Mouse (Mus musculus) hindbrain, embryonic 15.5 days (tissue): ENCODE results near the gene Pou6f2. TPM values are rescaled to one million over a fixed set of nuclear protein-coding genes. Genes with fewer than 3 reads are reported as not detected.

Experiments
- ATAC-seq: fragments of 200-750 bp; cut with Nextera tagmentation; 2 replicates; pipeline ENCODE4 v1.8.0; 2017; ENCODE audit warnings: low read depth, moderate number of reproducible peaks, moderate TSS enrichment; ENCODE audit not compliant: low FRiP score
- H3K27ac ChIP-seq: fragments of 300-500 bp; sonication (generic); replicated peaks from 2 replicates; pipeline ENCODE4 v1.5.1; 2015; ENCODE audit warnings: mild to moderate bottlenecking, inconsistent platforms
- H3K27me3 ChIP-seq: fragments of 300-500 bp; sonication (generic); 2 replicates; pipeline ENCODE4 v1.6.1; 2015; ENCODE audit warnings: control low read depth, inconsistent platforms
- H3K36me3 ChIP-seq: fragments of 300-500 bp; sonication (generic); 2 replicates; pipeline ENCODE4 v1.6.1; 2015; ENCODE audit warnings: control low read depth, inconsistent platforms
- H3K4me1 ChIP-seq: fragments of 300-500 bp; sonication (generic); replicated peaks from 2 replicates; pipeline ENCODE4 v1.6.1; 2015; ENCODE audit warnings: control low read depth, inconsistent platforms
- H3K4me2 ChIP-seq: fragments of 300-500 bp; sonication (generic); 2 replicates; pipeline ENCODE4 v1.6.1; 2015; ENCODE audit warnings: moderate library complexity, mild to moderate bottlenecking, inconsistent platforms
- H3K4me3 ChIP-seq: fragments of 300-500 bp; sonication (generic); 2 replicates; pipeline ENCODE4 v1.5.1; 2015; ENCODE audit warnings: mild to moderate bottlenecking, inconsistent platforms
- H3K9ac ChIP-seq: fragments of 300-500 bp; sonication (generic); 2 replicates; pipeline ENCODE4 v1.6.1; 2015; ENCODE audit warnings: inconsistent platforms
- H3K9me3 ChIP-seq: fragments of 300-500 bp; sonication (generic); 2 replicates; pipeline ENCODE4 v1.6.1; 2016; ENCODE audit warnings: control low read depth, inconsistent platforms
- WGBS: fragments of 180-500 bp; shearing (Covaris S2); methylation state at CpG from one replicate; pipeline ENCODE4 v1.1.7; 2015; 5-methylcytosine and 5-hydroxymethylcytosine counted together
- polyA plus RNA-seq: library from polyadenylated mRNA; unstranded; fragments of >200 nt; fragmentation: Nextera tagmentation; extraction: Ambion mirVana; gene quantifications from 2 replicates; pipeline ENCODE4 v1.2.1, GENCODE M21; 2015

The Pou6f2 gene
- polyA plus RNA-seq, 1 experiment from 2014 or later = 14.0 TPM

DNA sequence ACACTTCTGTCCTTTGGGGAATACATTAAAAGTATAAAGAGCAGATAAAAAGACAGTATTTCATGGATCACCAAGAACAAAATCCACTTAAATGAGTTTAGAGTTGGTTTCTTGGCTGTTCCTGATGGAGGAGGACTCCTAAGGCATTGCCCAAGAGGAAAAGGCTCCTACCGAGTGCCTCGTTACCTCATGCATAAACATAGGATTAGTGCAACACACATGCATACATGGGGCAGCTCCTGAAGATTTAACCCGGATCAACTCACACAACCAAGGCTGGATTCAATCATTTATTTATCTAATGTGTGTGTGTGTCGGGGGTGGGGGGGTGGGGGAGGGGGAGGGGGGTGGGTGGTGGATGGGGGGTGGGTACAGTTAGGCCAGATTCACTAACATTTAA, 269.4 kb downstream of the Pou6f2 start:
- ATAC-seq = no peak
- Histone ChIP-seq H3K4me3 (no peak overlapping the region), H3K9ac (no peak overlapping the region), H3K36me3 (no peaks in the 10 kb centered on the region), H3K4me1 (peaks cover 5% of the 10 kb centered on the region; the same call in 1 of the 2 replicates), H3K4me2 (no peak overlapping the region), H3K9me3 (no peaks in the 10 kb centered on the region), H3K27ac (no peak overlapping the region), H3K27me3 (no peaks in the 10 kb centered on the region)
- WGBS = 44% methylated on average over 4 of the region's 4 CpGs

- no peak overlapping the region for H3K27ac ChIP-seq
- WGBS = 52% methylated on average over 2 of the region's 2 CpGs
Observed at GRCm38 (mm10) chr13:18126111-18126510, 271.4 kb downstream of the Pou6f2 start.

DNA sequence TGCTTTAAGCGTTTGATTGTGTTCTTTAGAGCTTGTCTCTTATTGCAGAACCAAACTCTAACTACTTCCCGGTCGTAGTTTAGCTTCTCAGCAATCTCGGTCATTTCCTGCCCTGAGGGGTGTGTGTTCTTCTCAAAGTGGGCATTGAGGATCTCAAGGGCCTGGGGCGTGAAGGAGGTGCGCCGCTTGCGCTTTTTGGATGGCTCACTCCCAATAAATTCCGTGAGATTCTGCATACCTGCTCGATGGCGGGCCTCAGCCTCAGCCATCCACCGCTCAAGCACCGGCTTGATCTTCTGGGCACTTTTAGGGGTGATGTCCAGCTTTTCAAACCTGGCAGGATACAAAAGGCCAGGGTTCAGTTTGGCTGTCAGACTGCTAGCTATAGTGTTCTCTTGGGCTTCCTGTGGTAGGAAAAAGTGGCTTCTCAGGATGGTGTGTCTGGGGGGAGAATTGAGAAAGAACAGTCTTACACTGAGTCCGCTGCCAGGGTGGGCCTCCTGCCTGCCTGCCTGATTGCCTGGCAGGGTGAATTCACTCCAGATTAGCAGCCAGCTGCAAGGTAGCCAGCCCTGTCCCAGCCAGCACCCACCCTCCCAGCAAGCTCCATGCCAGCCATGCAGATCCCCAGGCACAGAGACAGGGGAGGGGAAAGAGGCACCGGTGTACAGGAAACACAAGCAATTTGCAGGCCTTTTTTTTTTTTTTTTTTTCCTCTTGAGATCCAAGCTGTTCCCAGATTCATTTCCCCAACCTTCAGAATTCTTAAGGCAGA, 272.1 kb downstream of the Pou6f2 start:
- H3K9ac ChIP-seq = no peak overlapping the region
- WGBS = 75% methylated on average over 15 of the region's 15 CpGs
- no peak overlapping the region for H3K27ac ChIP-seq
- ATAC-seq = peak; percentile 49
- no peak overlapping the region for H3K4me3 ChIP-seq
- no peak overlapping the region for H3K4me2 ChIP-seq
- peaks cover 5% of the 10 kb centered on the region; the same call in 1 of the 2 replicates for H3K4me1 ChIP-seq
- H3K36me3 ChIP-seq = no peaks in the 10 kb centered on the region
- H3K27me3 ChIP-seq = no peaks in the 10 kb centered on the region
- H3K9me3 ChIP-seq = no peaks in the 10 kb centered on the region

More at GRCm38 (mm10) chr13:18126111-18126510, 271.4 kb downstream of the Pou6f2 start:
- no peak for ATAC-seq
- Histone ChIP-seq H3K4me3 (no peak overlapping the region), H3K36me3 (no peaks in the 10 kb centered on the region), H3K9me3 (no peaks in the 10 kb centered on the region), H3K27me3 (no peaks in the 10 kb centered on the region), H3K4me2 (no peak overlapping the region), H3K9ac (no peak overlapping the region), H3K4me1 (peaks cover 5% of the 10 kb centered on the region; the same call in 1 of the 2 replicates)

DNA sequence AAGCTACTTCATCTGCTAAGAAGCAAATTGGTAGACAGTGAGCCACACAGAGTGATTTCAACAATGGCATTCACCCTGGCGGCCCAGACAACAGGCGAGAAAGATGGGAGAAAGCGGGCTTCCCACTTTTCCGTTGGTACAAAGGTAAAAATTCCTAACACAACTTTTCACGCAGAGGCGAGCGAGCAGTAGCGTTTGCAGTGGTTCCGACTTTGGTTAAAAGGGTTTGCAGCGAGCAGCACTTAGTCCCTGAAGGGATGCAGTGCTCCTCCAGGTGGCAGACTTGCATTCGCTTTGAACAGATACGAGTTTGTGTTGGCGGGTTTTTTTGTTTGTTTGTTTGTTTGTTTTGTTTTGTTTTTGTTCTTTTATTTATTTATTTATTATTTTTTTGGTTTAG, 273.1 kb downstream of the Pou6f2 start:
- H3K36me3 ChIP-seq = no peaks in the 10 kb centered on the region
- peak overlapping the region; percentile 42 for H3K4me2 ChIP-seq
- peaks cover 5% of the 10 kb centered on the region; the same call in 1 of the 2 replicates for H3K4me1 ChIP-seq
- H3K9me3 ChIP-seq = no peaks in the 10 kb centered on the region
- no peak overlapping the region for H3K9ac ChIP-seq
- no peaks in the 10 kb centered on the region for H3K27me3 ChIP-seq
- H3K27ac ChIP-seq = no peak overlapping the region
- 0 out of 2 replicates have a peak overlapping the region, but pooled peaks have one; percentile 6 for H3K4me3 ChIP-seq
- peak; percentile 52; the same call in 1 of the 2 replicates for ATAC-seq
- 24% methylated on average over 13 of the region's 13 CpGs for WGBS

DNA sequence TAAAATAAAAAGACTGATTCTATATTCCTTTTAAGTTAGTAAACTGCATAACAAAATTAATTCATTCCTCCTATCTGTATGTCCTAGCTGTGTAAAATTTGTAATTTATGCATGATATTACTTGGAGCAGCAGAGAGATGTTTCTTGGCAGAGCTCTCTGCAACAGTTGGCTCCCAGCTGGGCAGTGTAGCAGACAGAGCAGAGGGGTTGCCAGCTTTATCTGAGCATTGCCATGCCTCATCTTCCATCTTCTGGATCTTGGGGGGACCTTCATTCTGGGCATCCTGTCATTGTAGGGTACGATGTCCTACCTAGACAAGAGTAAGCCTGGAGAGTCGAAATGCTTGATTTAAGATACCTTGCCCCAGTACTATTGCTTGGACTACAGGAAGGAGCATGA, 277.1 kb downstream of the Pou6f2 start:
- no peak overlapping the region for H3K4me3 ChIP-seq
- 95% methylated on average over 2 of the region's 2 CpGs for WGBS
- H3K9me3 ChIP-seq = no peaks in the 10 kb centered on the region
- peaks cover 2% of the 10 kb centered on the region; the same call in 1 of the 2 replicates for H3K4me1 ChIP-seq
- H3K36me3 ChIP-seq = no peaks in the 10 kb centered on the region
- no peak overlapping the region for H3K27ac ChIP-seq
- H3K9ac ChIP-seq = no peak overlapping the region
- H3K27me3 ChIP-seq = no peaks in the 10 kb centered on the region
- no peak for ATAC-seq
- no peak overlapping the region for H3K4me2 ChIP-seq

DNA sequence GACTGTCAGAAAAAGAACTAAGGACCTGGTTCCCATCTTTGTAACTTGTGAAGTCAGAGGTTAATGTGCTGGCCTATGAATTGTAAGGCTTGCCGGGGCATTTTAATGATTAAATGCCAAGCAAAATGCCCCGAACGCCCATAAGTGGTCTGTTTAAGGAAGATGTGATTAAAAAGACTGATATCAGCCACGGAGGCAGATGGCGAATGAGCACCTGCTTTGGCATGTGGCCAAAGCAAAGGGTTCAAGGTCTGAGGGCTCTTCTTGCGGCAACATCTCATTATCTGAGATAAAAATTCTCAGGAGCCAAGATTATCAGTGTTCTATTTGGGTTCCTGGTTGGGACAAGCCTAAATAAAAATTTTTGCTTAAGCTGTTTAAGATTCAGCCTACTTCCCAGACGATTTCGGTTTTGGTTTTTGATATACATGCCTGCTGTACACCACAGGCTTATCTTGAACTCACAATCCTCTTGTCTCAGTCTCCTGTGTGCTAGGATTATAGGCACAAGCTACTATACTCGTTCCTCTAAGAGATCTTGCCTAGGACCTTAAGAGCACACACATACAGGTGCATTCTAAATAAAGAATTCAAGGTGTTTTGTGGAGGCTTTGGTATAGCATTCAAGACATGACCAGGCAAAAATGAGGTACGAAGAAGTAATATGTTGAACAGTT, 315.9 kb downstream of the Pou6f2 start:
- Histone ChIP-seq H3K4me3 (no peak overlapping the region), H3K4me2 (no peak overlapping the region), H3K27me3 (no peaks in the 10 kb centered on the region), H3K27ac (no peak overlapping the region), H3K9ac (no peak overlapping the region), H3K36me3 (no peaks in the 10 kb centered on the region), H3K9me3 (no peaks in the 10 kb centered on the region), H3K4me1 (no peaks in the 10 kb centered on the region)
- WGBS = 83% methylated on average over 10 of the region's 10 CpGs
- ATAC-seq = no peak
